Mouse (Mus musculus): ENCODE measurements around the gene Npc2.

Gene Npc2

DNA sequence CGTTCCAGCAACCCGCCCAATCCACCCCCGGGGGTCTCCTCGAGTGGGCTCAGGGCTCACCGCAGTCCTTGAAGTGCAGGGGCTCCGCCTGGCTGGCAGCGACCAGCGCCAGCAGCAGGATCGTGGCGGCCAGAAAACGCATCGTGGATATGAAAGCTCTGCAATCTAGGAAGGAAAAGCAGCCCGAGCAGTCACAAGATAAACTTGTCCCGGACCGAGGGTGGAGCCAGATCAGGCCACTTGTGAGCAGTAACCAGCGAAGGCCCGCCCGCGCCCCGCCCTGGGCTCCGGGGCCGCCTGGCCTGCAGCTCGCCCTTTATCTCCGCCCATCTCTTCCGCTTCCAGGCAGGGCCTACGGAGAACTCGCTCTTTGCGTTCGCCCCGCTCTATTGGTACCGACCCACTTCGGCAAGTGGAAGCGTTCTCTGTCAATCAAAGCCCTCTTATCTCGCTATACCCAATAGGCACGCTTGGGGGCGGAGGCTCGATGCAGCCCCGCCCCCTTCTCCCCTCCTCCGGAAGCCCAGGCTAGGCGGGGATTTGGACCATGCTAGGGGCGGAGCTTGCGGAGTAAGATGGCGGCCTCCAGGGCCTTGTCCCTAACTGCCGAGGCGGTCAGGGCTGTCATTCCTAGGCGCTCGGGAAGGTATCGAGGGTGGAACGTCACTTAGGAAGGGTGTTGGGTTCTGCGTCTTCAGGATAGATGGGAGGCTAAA, at the start of gene Npc2, which contains the start of gene Isca2:
Gene Npc2, minus strand, starts transcription at position 427 of the 716 bp plus-strand sequence.
Gene Isca2, plus strand, starts transcription at position 526 of the 716 bp plus-strand sequence.
- peak; percentile 100 for DNase-seq (ENCODE audit: extremely low read depth, insufficient read length, low spot score)

DNA sequence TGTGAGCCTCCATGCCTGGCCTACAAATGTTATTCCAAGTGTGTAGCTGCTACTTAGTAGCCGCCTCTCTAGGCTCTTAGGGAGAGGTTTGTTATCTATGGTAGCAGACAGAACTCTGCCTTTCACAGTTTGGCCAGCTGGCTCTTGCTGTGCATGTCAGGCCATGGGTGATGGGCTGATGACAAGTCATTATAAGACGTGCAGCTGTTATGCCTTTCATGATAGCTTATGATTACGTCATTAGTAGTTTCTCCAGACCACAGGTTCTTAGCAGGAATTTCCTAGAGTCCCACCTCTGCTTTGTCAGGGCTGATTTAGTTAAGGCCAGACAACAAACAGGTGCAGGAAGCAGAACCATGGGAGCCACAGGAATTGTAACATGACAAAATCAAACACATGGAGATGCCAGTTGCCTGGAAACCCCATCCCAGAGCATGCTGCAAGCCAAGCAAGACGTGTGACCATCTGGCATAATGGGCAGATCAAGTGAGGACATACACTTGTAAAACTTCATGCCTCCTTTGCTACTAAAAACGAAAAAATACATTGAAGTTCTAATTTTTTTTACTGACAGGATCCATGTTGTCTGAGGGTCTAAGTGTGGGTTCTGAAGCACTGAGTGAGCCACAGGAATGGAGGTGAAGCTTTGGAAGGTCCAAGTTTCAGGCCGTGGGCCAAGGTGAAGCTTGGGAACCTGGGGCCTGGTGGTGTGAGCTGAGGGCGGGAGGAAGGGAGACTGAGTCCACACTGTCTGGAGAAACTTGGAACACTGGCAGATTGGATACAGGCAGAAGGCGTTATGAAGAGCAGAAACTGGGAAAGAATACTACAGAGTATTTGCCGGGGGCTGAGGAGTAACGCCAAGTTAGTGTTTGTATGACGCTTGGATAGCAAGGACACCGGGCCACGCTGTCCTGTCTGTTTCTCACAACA, 46.5 kb upstream of the Npc2 start:
- DNase-seq (ENCODE audit: extremely low read depth, insufficient read length, low spot score), result no peak

DNA sequence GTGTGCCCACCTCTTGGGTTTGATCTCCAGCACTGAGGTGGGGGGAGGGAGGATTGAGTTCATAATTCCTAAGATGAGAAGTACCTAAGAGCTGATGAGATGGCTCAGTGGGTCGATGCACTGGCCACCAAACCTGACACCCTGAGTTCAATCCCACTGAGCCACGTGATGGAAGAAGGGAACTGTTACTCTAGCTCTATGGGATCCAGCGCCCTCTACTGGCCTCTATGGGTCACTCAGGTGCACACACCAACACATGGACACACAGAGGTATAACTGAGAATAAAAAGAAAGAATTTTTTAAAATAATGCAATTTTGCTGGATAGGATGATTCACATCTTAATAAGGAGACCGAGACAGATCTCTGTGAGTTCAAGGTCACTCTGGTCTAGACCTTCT, 45.5 kb upstream of the Npc2 start:
- no peak for DNase-seq (ENCODE audit: extremely low read depth, insufficient read length, low spot score)

DNA sequence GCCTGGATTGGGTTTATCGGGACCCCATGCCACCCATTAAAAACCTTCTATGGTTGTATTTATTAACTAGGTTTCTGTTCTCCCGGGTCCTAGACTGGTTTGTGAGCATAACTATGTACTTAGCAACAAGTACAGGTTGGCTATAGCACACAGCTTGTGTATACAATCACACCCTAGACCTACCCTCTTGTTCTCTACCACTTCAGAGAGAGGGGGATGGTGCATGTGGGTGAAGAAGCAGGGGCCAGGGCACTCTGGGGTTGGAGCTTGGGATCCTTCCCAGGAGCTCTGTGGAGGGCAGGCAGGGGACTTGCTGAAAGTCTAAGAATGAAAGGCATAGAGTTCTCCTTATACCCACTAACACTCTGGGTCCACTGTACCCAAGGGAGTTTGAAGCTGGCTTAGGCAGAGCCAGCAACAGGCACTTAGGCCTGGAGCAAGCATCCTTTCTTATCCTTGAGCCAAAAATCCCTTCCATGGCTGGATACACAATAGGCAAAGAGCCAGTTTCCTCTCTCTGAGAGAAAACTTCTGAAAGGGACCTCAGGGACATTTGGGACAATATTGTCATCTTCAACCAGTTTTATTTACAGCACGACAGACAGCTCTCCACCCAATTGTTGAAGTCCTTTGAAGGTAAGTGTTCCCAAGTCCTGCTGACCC, 41.8 kb upstream of the Npc2 start:
- DNase-seq (ENCODE audit: extremely low read depth, insufficient read length, low spot score), result no peak

DNA sequence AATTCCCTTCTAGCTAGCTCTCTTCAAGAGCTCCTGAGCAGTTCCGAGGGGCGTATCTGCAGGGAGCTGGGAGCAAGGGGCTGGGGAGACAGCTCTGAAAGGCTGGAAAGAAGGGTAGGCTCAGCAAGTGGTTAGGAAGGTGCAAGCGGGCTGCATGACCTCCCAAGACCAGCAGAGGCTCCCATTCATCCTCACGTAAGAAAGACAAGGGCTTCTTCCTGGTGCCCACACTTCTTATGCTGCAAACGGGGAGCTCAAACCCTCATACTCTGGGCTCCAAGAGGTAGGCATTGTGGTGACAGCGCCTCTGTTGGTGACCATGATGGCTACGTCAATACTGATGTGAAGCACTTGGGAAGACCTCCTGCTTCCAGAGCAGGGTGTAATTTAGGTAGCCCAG, 40.8 kb upstream of the Npc2 start:
- no peak for DNase-seq (ENCODE audit: extremely low read depth, insufficient read length, low spot score)

DNA sequence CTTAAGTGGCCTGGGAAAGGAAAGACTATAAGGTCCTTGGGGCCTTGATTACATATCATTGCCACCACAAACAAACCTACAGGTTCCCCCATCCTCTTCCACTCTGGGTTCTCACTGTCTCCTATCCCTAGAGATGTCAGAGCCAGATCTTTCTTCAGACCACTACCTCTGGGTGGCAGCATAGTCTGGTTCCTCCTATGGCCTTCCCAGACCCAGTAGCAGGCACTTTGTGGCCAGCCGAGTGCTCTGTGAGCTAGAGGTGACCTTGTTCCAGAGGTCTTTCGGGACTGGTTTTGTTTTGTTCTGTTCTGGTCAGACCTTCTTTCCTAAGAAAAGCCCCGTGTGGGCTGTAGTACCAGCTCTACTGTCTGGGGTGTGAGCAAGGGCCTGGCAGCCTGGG, 39.1 kb upstream of the Npc2 start:
- DNase-seq (ENCODE audit: extremely low read depth, insufficient read length, low spot score), result no peak

DNA sequence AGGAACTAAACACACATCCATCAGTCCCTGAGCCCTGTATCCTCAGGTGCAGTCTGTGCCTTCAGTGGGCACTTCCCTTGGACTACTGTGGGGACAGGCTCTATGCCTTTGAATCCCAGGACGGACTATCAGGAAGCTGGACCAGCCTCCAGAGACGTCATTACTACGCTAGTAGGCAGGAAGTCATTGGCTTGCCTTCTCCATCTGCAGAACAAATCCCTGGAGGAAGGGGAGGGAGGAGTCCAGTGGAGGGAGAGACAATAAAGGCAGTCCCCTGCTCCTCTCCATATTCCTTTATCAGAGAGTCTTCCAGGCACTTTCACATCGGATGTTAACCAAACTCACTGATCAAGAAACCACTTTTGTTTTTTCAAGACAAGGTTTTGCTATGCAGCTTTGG, 38.6 kb upstream of the Npc2 start:
- no peak for DNase-seq (ENCODE audit: extremely low read depth, insufficient read length, low spot score)

DNA sequence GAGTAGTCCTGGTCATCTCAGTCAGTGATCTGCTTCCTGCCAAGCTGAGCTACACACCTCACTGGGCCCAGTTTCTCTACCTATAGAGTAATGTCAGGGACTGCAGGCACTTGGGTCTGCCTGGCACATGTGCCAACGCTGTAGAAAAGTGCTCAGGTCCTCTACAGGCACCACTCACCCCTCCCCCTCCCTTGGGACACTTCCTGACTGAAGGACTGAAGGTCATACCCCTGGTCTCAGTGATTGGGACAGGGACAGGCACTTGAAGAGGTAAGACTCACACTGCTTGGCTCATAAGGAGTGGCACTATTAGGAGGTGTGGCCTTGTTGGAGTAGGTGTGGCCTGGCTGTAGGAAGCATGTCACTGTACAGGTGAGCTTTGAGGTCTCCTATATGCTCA, 37.9 kb upstream of the Npc2 start:
- DNase-seq (ENCODE audit: extremely low read depth, insufficient read length, low spot score), result no peak

DNA sequence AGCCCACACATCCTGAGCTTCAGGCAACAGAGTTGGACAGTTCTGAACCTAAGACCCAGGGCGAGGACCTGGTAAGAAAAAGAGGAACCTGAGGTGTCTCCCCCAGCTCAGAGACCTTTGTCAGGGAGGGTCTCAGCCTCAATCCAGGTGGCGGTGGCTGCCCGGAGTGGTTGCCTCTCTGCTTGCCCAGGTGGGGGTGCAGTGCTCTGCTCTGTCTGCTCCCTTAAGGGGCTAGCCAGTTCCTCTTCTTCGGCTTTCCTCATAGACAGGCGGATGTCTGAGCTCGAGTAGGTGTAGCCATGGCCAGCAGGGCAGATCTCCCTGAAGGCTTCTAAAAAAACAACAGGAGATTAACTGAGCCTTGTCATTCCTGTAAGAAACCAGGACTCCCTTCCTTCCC, 36.1 kb upstream of the Npc2 start:
- DNase-seq (ENCODE audit: extremely low read depth, insufficient read length, low spot score), result no peak

DNA sequence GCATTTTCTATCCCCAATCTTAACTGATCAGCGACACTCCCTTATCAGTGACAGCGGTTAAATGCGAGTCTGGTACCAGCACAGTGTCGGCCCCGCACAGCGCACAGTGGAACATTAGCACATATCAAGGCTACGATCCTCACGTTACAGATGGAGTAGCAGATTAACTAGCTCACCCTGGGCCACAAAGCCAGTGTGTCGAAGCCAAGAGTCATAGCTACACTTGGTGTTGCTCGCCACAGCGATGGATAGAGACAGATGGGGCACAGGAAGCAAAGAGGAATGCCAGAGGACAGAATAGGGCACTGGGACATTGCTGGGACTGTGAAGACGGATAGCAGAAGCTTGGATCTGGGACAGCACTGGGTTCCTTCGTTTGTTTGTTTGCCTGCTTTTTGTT, 34.4 kb upstream of the Npc2 start:
- no peak for DNase-seq (ENCODE audit: extremely low read depth, insufficient read length, low spot score)

DNA sequence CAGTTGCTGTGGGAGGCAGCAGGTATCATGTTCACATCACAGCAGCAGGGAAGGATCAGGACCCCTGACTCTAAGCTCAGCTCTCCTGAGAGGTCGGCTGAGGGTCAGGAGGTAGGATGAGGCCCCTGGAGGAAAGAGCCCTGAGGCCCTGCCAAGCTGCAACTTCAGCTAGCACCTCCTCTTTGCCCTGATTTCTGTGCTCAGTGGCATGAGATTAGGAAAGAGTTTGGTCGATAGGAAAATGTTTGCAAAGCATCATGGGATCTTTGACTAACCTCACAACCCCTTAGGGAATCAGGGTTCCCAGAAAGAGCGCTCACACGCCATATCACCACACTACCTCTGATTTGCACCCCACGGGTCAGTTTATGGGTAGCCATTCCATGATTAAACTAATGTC, 33.8 kb upstream of the Npc2 start:
- DNase-seq (ENCODE audit: extremely low read depth, insufficient read length, low spot score), result no peak

DNA sequence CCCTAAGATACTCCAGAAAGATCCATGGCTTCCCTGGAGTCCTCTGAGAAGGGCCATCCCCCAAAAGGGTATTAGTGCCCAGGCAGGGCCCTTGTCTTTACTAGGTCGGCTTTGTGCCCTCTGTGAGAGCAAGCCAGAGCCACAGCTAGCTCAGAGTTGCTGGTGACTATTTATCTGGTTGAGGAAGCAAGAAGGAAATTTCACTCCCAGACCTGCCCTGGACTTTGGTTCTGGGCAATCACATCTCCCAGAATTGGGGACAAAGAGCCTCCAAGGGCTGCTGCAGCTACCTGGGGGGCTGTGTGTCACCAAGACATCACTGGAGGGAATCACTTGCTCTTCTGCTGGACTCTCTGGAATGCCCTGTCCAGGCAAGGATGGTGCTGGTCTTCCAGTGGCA, 33.1 kb upstream of the Npc2 start:
- DNase-seq (ENCODE audit: extremely low read depth, insufficient read length, low spot score), result no peak

DNA sequence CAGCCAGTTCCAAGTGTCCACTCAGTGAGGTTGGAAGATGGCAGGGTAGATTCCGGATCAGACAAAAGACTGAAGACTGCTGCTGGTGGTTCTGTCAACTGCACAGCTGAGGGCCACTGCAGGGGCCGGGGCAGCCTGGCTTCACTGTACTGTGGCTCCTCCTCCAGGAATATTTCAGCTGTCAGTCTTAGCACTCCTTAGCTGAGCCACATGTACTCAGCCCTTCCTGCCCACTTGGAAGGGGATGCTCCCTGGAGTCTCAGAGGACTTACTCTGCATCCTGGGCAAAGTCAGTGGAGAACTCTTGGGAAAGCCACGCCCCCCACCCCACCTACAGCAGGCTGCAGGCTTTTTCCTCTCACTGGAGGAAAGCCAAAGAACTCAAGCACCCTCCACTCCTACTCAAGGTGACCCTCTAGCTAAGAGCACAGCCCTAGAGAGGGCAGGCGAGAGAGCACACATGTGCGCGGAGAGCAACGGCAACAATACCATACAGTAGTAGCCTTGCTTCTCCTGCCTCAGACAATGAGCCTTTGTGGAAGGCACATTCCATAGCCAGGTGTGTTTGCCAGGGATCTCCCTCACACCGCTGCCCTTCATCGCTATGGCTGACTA, 32.4 kb upstream of the Npc2 start:
- no peak for DNase-seq (ENCODE audit: extremely low read depth, insufficient read length, low spot score)

DNA sequence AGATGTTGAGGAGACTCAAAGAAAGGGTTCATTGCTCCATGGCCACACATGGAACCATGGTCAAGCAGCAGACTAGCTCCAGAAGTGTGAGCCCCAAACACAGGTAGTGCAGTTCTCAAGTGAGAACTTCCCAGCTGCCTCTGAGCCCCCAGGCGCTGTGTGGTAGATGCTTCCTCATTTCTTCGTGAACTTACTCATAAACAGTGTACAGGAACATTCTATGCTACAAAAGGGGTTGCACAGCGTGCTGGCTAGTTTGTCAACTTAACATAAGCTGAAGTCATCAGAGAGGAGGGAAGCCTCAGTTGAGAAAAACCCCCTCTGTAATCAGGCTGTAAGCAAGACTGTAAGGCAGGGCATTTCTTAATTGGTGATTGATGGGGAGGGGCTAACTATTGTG, 29.7 kb upstream of the Npc2 start:
- no peak for DNase-seq (ENCODE audit: extremely low read depth, insufficient read length, low spot score)

DNA sequence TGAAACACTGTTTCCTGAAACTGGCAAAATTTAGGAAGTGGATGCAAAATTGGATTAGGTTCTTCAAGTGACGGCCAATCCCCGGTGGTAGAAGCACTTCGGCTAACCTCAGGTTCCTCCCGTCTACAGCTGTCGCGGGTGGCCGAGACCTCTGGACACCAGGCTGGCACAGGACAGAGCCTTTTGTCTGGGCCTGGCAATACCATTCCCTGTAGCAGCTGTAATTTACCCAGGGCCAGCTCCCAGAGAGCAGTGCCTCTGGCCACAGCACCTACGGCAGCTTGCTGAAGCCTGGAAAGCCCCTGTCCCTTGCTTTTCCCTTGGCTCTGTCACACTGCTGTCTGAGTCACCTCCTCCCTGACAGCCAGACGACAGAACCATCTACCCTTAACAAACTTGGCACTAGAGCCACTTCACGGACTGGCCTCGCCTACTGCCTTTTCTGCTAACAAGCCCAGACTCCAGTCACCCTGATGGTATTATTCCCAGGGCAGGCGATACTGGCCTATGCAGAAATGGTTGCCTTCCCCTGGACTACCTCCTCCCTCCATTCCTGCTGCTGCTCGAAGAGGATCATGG, 28.7 kb upstream of the Npc2 start:
- DNase-seq (ENCODE audit: extremely low read depth, insufficient read length, low spot score), result peak; percentile 59

DNA sequence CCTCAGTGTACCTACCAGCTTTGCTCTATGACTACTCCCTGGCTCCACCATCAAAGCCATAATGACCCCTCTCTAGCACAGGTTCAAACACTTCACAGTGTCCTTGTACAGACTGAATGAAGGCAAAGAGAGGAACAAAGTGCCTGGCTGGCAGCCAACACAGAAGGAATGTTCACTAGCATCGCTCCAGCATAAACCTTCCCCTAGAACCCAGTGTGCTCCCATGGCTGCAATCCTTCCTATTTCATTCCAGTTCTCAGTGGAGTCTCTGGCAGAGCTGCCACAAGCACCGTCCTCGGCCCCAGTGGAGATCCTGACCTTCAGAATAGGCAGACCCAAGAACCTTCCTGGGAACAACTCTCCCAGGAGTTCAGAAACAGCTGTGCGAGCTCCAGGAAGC, 27.5 kb upstream of the Npc2 start:
- no peak for DNase-seq (ENCODE audit: extremely low read depth, insufficient read length, low spot score)

DNA sequence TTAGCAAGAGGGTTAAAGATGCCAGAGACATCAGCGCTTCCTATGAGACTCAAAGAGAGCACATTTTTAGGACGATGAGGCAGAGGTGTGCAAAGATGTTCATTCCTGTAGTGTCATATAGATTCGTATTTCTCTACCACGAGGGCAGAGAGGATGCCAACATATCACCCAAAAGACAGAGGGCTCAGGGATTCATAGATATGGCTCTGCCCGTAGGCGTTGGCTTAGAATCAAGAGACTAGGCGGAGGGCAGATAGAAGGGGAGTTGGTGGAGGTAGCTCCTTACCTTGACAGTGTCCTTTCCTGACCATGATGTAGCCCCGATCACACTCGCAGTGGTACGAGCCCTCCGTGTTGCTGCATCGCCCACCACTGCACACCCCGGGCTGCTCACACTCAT, 26.1 kb upstream of the Npc2 start:
- DNase-seq (ENCODE audit: extremely low read depth, insufficient read length, low spot score), result no peak

DNA sequence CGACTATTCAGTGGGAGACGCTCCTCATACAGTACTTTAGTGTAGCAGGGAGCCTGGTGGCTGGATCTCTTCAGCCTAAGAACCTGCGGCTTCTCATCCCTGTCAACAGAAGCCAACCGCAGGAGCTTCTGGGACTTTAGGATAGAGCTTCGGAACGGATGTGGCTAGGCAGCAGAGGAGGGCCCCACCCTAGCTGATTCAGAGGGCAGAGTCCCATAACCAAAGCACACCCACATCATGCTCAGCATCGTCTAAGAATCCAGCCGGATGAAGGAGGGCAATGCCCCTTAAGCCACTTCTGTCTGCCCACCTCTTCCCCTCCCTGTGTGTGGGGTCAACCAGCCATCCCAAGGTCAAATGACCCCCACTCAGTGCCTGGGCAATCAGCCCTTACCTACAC, 21.7 kb upstream of the Npc2 start:
- DNase-seq (ENCODE audit: extremely low read depth, insufficient read length, low spot score), result no peak

DNA sequence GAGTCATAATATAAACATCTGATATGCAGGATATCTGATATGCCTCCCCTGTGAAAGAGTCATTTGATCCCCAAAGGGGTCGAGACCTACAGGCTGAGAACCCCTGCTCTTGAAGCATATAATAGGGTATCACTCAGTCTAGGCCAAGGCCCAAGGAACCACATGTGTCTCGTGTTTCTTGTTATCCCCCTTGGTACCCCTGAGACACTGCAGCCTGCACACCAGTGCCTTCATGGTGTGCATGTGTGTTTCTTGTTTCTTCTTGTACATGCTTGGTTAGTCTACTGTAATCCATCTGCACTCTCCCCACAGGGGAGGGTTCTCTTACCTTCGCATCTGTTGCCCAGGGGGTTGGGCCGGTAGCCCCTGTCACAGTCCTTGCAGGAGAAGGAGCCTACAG, 19.7 kb upstream of the Npc2 start:
- DNase-seq (ENCODE audit: extremely low read depth, insufficient read length, low spot score), result no peak

DNA sequence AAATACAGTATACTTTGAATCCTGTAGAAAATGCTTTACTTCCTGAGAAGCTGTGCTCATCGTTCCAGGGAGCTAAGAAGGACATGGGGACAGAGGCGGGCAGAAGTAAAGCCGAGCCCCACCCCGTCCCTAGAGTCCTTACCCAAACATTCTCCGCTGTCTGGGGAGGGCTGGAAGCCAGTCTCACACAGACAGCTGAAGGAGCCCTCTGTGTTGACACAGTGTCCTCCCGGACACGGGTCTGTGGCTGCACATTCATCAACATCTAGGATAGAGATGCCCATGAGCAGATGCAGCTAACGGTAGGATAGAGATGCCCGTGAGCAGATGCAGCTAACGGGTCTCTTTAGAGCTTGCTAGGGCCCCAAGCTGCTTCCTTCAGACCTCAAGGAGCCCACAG, 17.9 kb upstream of the Npc2 start:
- DNase-seq (ENCODE audit: extremely low read depth, insufficient read length, low spot score), result no peak

DNA sequence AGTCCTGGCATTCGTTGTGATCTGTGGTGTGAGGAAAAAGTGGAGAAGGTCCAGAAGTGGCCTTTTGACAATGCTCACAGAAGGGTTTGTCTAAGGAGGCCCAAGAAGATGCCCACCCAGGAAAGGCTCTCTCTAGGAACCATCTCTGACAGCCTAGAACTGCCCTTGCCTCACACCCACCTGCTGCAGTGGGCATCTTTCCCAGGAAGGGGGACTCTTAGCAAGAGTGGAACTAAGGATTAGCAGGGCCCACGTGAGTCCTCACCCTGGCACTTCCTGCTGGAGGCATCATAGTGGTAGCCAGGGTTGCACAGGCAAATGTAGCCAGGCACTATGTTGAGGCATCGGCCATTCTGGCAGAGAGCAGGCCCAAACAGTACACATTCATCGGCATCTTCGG, 13.1 kb upstream of the Npc2 start:
- no peak for DNase-seq (ENCODE audit: extremely low read depth, insufficient read length, low spot score)
